Mouse (Mus musculus) embryonic fibroblast, embryonic 13.5 days (primary cell): Measurements from ENCODE around the gene Dnajc5.

Experiments used
- CTCF ChIP-seq: IDR thresholded peaks from 2 replicates; pipeline ENCODE4 v1.5.1; 2011; ENCODE audit warnings: mild to moderate bottlenecking, control low read depth, low read length, moderate library complexity, borderline replicate concordance; ENCODE audit not compliant: insufficient read depth
- POLR2A ChIP-seq: IDR thresholded peaks from 2 replicates; pipeline ENCODE4 v1.6.1; 2011; ENCODE audit warnings: low read depth, mild to moderate bottlenecking, control low read depth, low read length, moderate library complexity

GRCm38 (mm10) chr2:181577126-181577525 is 56.8 kb downstream of the Dnajc5 start:
- TF ChIP-seq CTCF (no peak), POLR2A (no peak)
